Mouse (Mus musculus) heart, postnatal 14 days (tissue): ENCODE measurements around the gene Dcaf15. TPM values are rescaled to one million over a fixed set of nuclear protein-coding genes. Genes with fewer than 3 reads are reported as not detected.

Experiments used
- DNase-seq, 2 experiments: peaks; one replicate each; pipeline ENCODE4 v3.0.0; 2021 to 2022
- intact Hi-C: fragments of 180-260 bp; cut with DNase I; formaldehyde crosslinking; loops from one replicate; pipeline ENCODE4 v1.15.1; 2025
- long read RNA-seq, 2 experiments: library from polyadenylated mRNA; stranded (forward); transcript quantifications; one replicate each; pipeline ENCODE4 v2.0.0; 2021
- total RNA-seq, 2 experiments: library from RNA; stranded (reverse); gene quantifications; 2 replicates each; pipeline ENCODE4 v1.2.3; 2021

The Dcaf15 gene
- total RNA-seq, result 1 to 10 TPM; 9.7 to 9.8 TPM
- long read RNA-seq, experiment 1, transcript Dcaf15-202 (13 exons, 2,199 nt), result major isoform, 5 of 8 reads
- long read RNA-seq, experiment 1, partial matches to known transcripts, result 1 of 8 reads
- long read RNA-seq, experiment 1, other reads (novel, unspliced or antisense), result 2 of 8 reads
- long read RNA-seq, experiment 2, transcript Dcaf15-202 (13 exons, 2,199 nt), result major isoform, 5 of 8 reads
- long read RNA-seq, experiment 2, partial matches to known transcripts, result 1 of 8 reads
- long read RNA-seq, experiment 2, other reads (novel, unspliced or antisense), result 2 of 8 reads

- intact Hi-C loops, result loop anchor here (5.0 kb wide), 1 partner anchor 63 kb away; the partner anchor contains the start of genes Il27ra and Rln3
- DNase-seq, result peak; percentile 97
These were observed at the start of gene Dcaf15 for GRCm38 (mm10) chr8:84104697-84105609. Gene Dcaf15 (minus strand): TSS chr8:84104768.

GRCm38 (mm10) chr8:84149181-84149580 is 44.6 kb upstream of the Dcaf15 start:
- intact Hi-C loops, result no loop called here
- DNase-seq, result no peak

GRCm38 (mm10) chr8:84148531-84148850 is 43.9 kb upstream of the Dcaf15 start:
- intact Hi-C loops, result no loop called here
- peak in 1 of 2 experiments; percentile 16 for DNase-seq

GRCm38 (mm10) chr8:84147769-84148530 is 43.4 kb upstream of the Dcaf15 start, which contains the start of the genes Cc2d1a and 4930432K21Rik:
Gene Cc2d1a (minus strand): TSS chr8:84147936.
Gene 4930432K21Rik (plus strand): TSS chr8:84148025.
- DNase-seq, result peak; percentile 90 to 93
- intact Hi-C loops, result no loop called here

- no peak for DNase-seq
- intact Hi-C loops, result no loop called here
These were observed 42.8 kb upstream of the Dcaf15 start for GRCm38 (mm10) chr8:84147324-84147766.

GRCm38 (mm10) chr8:84144636-84145245 is 40.2 kb upstream of the Dcaf15 start:
- intact Hi-C loops, result no loop called here
- DNase-seq, result no peak

GRCm38 (mm10) chr8:84140838-84141237 is 36.3 kb upstream of the Dcaf15 start:
- intact Hi-C loops, result no loop called here
- no peak for DNase-seq

- no peak for DNase-seq
- intact Hi-C loops, result no loop called here
These were observed 33.3 kb upstream of the Dcaf15 start for GRCm38 (mm10) chr8:84137848-84138247.

GRCm38 (mm10) chr8:84132225-84132624 is 27.7 kb upstream of the Dcaf15 start:
- intact Hi-C loops, result no loop called here
- DNase-seq, result no peak

GRCm38 (mm10) chr8:84130806-84131205 is 26.2 kb upstream of the Dcaf15 start:
- peak; percentile 25 to 26 for DNase-seq
- intact Hi-C loops, result no loop called here

- intact Hi-C loops, result no loop called here
- no peak for DNase-seq
These were observed 23.7 kb upstream of the Dcaf15 start for GRCm38 (mm10) chr8:84128277-84128676.

GRCm38 (mm10) chr8:84127202-84127901 is 22.8 kb upstream of the Dcaf15 start:
- intact Hi-C loops, result no loop called here
- no peak for DNase-seq

- intact Hi-C loops, result no loop called here
- DNase-seq, result no peak
These were observed 22.2 kb upstream of the Dcaf15 start for GRCm38 (mm10) chr8:84126742-84127141.

- DNase-seq, result peak in 1 of 2 experiments; percentile 30
- intact Hi-C loops, result no loop called here
These were observed 21.1 kb upstream of the Dcaf15 start, which contains the start of gene Podnl1 for GRCm38 (mm10) chr8:84125656-84126055. Gene Podnl1 (plus strand): TSS chr8:84125989.

- no peak for DNase-seq
- intact Hi-C loops, result no loop called here
These were observed 17.6 kb upstream of the Dcaf15 start for GRCm38 (mm10) chr8:84122151-84122550.

GRCm38 (mm10) chr8:84115646-84116045 is 11.1 kb upstream of the Dcaf15 start:
- intact Hi-C loops, result no loop called here
- no peak for DNase-seq

- DNase-seq, result no peak
- intact Hi-C loops, result loop anchor here (5.0 kb wide), 1 partner anchor 64 kb away; the partner anchor contains the start of genes Il27ra and Rln3
These were observed 1.9 kb upstream of the Dcaf15 start for GRCm38 (mm10) chr8:84106216-84107040.

GRCm38 (mm10) chr8:84105676-84106075 is 1.1 kb upstream of the Dcaf15 start:
- intact Hi-C loops, result loop anchor here (5.0 kb wide), 1 partner anchor 63 kb away; the partner anchor contains the start of genes Il27ra and Rln3
- no peak for DNase-seq
